Mouse (Mus musculus) embryo, embryonic 11 days (tissue): Measurements from ENCODE around the gene Tep1.
"Not testable (repeated sequence)": the region's sequence is repeated elsewhere in the genome, so short reads cannot be mapped to it uniquely, and the experiment has no call there.

Source experiments
- DNase-seq: peaks from one replicate; pipeline ENCODE4 v3.0.0-alpha.2; 2015

Tep1 gene

DNA sequence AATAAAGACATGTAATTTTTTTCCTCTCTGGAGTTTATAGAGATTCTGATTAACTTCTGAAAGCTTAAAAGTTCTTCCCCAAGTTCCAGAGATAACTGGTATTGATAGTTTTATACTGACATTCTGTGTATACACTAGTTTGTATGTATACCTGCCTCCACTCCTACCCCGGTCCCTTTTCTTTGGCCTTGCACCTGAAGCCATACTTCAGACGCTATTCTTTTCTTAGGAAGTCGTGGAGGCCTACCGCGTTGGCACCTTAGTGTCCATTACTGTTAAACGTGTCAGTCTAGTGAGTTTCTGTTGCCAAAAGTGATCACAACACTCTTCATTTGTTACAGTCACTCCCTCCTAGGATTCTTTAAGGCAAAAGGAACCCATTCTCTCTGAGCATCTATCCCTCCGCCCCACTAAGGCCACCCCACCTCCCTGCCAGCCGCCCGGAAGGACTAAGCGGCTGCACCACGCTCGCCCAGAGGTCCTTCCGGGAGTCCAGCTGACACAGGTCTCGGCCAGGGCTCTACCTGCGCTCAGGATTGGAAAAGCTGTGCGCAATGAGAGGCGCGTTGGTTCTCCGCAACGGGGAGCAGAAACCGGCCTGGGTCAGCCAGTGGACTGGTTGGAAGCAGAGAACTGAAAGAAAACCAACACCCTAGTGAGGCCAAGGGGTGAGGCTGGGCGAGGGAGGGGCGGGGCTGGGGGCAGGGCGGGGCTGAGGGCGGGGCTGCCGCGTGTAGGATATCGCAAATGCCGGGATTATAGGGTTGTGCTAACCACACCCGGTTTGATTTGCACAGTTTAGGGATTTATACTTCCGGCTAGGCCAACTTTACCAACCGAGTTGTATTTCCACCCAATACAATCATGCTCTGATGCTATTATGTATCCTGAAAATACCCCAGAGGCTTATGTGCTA is at the start of gene Tep1:
TSS of gene Tep1 (minus strand) at position 672 of the 916 bp plus-strand sequence.
- DNase-seq = peak; percentile 80

DNA sequence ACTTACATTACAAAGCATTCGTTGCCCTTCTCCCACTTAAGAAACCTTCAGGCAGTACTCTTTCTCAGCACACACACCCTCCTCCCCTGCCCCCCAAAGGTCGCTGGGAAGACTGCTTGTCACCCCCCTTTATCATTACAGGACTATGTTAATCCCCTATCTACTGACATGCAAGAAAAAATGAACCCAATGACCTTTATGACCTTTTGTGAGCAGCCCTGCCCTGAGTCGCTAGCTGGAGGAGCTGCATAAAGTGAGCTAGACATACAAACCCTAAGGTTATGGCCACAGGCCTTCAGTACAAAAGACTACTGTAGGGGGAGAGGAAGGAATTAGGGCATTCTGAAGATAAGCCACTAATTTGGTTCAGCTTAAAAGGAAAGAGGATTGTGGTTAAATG is 41.0 kb upstream of the Tep1 start:
- no peak for DNase-seq

GRCm38 (mm10) chr14:50908126-50908525 is 37.8 kb upstream of the Tep1 start:
- DNase-seq = no peak

- DNase-seq = not testable (repeated sequence)
Observed at GRCm38 (mm10) chr14:50905327-50905726, 35.0 kb upstream of the Tep1 start.

DNA sequence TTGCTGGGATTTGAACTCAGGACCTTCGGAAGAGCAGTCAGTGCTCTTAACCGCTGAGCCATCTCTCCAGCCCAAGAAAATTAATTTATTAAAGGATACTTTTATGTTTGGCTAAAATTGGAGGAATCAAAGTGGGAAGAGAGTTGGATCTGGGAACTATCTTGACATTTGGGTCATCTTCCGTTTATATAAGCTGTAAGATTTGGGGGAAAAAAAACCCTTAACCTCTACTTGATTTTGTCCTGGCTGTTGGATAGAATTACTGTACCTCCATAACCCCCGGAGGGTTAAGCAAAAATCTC is 34.4 kb upstream of the Tep1 start:
- no peak for DNase-seq

- peak; percentile 80 for DNase-seq
Observed at GRCm38 (mm10) chr14:50903973-50904827, 33.8 kb upstream of the Tep1 start.

DNA sequence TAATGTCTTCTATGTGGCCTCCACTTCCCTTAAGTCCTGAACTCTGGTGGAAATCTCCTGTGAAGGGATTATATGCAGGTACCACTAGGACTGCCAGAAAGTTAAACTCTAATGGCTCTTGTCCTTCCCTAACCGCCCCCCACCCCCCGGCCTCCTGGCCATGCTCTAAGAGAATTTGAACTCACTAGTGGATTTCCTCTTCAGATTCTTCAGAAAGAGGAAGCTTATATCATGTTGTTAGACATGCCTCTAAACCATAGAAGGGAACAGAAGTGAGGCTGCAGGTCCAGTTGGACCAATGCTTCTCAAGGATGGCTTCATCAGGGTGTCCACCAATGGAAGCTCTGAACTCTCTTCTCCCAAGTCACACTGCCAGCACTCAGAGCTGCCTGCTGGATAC is 27.6 kb upstream of the Tep1 start:
- not testable (repeated sequence) for DNase-seq

- DNase-seq = peak; percentile 9
Observed at GRCm38 (mm10) chr14:50897374-50897765, 27.0 kb upstream of the Tep1 start, which contains the start of gene Klhl33. Gene Klhl33, minus strand, starts transcription at chr14:50897507.

DNA sequence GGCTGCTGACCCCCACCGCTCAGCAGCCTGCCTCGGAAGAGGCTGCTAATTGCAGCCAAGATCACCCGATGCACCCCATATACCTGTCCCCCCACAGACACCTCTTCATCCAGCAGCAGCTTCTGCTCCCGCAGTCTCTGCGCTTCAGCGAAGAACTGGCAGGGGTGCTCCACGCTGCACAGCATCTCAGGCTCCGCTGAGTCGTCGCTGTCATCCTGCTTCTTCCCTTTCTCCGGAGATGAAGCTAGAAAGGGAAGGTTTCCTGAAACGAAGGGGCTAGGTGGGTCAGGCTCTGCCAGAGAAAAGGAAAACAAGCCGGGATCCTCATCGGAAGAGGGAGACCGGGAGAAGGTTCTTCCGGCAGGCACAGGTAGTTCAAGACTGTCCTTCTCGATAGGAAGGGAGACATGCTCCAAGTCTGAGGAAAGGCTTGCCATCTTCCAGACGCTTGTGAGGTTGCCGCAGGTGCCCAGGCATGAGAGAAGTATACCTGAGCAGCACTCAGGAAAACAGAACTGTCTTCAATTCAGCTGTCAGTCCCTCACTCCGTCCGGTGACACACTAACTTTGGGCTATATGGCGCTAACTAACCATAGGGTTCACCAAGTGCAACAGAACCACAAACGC is 26.5 kb upstream of the Tep1 start:
- peak; percentile 22 for DNase-seq

DNA sequence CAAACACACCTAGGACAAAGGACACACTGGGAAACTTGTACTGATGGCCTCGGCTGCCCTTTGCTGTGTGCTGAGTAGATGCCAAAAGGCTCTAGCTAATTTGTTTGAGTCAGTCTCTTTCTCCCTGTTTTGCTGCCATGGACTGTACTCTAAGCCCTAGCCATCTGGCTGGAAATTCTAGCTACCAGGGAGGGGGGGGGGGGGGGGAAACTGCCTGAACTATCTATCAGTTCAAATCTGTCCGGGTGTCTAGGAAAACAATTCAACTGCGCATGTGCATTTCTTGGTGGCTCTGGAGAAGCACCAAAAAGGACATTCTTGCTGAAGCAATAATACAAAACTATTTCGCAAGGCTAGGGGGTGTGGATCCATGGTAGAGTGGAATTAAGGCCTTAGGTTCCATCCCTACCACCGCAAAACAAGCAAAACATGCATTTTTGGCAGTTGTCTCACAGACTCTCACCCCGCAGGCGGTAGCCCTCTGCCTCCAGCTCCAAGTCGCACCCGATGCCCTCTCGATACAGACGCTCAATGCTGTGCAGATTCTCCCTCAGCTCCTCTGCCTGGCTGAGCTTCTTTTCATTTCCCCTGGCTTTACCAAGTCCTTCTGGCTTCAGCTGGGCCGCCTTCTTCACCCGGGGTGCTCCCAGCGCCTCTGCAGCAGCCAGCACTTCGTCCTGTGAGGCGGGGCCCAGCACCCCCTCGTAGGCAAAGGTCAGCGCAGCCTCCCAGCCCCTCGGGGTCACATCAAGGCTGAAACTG is 25.8 kb upstream of the Tep1 start:
- DNase-seq = peak; percentile 30

GRCm38 (mm10) chr14:50895407-50895806 is 25.0 kb upstream of the Tep1 start:
- DNase-seq = no peak

- DNase-seq = no peak
Observed at GRCm38 (mm10) chr14:50892541-50893459, 22.4 kb upstream of the Tep1 start.

DNA sequence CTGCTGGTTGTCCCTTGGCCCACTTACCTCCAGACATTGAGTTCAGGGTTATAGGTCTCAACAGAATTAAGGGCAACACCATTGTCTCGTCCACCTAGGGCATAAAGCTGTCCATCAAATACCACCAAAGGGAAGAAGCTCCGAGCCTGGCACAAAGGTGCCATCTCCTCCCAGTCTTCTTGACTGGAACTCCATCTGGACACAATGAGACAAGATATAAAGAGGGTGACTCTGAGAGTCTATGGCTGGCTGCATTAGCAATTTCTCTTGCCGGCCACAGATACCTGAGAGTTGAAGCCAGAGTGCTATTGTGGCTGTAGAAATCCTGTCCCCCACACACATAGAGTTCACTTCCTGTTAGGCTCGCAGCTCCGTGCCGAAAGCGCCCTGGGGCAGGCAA is 21.7 kb upstream of the Tep1 start:
- DNase-seq = no peak

DNA sequence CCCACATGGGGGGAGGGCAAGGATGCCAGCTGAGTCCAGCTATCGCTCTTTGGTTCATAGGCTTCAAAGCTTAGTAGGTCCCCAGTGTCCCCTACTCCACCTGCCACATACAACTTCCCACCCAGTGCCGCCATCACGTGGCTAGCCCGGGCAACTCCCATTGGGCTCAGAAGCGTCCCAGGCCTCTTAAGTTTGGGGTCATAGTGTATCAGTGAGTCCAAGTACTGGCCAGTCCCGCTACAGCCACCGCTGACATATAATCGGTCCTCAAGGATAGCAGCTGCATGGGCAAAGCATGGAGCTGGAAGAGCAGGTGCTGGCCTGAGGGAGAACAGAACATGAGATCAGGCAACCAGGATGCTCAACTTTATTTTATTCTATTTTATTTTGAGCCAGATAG is 21.3 kb upstream of the Tep1 start:
- DNase-seq = no peak

GRCm38 (mm10) chr14:50876236-50876950 is 6.0 kb upstream of the Tep1 start:
- DNase-seq = no peak

GRCm38 (mm10) chr14:50875591-50876230 is 5.4 kb upstream of the Tep1 start:
- no peak for DNase-seq

GRCm38 (mm10) chr14:50875175-50875574 is 4.8 kb upstream of the Tep1 start:
- no peak for DNase-seq

- DNase-seq = no peak
Observed at GRCm38 (mm10) chr14:50871284-50871683, 924 bp upstream of the Tep1 start.

GRCm38 (mm10) chr14:50870805-50871143 is 414 bp upstream of the Tep1 start:
- no peak for DNase-seq

DNA sequence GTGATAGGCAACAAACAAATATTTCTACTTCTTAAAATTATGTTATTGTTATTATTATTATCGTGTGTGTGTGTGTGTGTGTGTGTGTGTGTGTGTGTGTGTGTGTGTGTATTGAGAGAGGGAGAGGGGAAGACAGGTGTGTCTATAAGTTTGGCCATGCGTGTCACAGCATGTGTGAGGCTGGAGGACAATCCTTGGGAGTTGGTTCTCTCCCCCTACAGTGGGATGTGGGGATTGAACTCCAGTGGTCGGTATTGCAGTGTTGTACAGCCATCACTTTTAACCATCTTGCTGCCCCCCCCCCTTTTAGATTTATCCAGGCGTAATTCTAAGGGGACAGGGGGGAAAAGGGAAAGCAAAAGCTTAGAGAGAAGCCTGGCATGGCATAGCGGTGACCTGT is 1.7 kb downstream of the Tep1 start:
- no peak for DNase-seq
